Mouse (Mus musculus): ENCODE measurements around the gene Sec14l1. TPM values are rescaled to one million over a fixed set of nuclear protein-coding genes. Genes with fewer than 3 reads are reported as not detected.

Gene Sec14l1
- polyA plus RNA-seq, 1 experiment from 2014 or later = 51.0 TPM

- Histone ChIP-seq H3K4me2 (ENCODE audit: low read depth, low read length) (no peak overlapping the region), H3K27ac (ENCODE audit: low read length) (no peak overlapping the region), H3K9me3 (replicated peaks; ENCODE audit: control insufficient read depth, low read length) (peaks cover 15% of the 10 kb centered on the region), H3K4me1 (ENCODE audit: control insufficient read depth, insufficient read depth, low read length) (no peaks in the 10 kb centered on the region), H3K36me3 (ENCODE audit: control insufficient read depth, insufficient read depth) (no peaks in the 10 kb centered on the region), H3K9ac (ENCODE audit: low read length) (no peak overlapping the region), H3K27me3 (ENCODE audit: control insufficient read depth, insufficient read depth, low read length) (peaks cover 4% of the 10 kb centered on the region; the same call in 1 of the 2 replicates), H3K4me3 (ENCODE audit: low read length) (no peak overlapping the region)
- WGBS = 78% methylated on average over 3 of the region's 3 CpGs
- ATAC-seq (replicated peaks; ENCODE audit: extremely low read depth, insufficient read depth, low FRiP score) = no peak
These were observed 67.8 kb downstream of the Sec14l1 start for GRCm38 (mm10) chr11:117182808-117183207.

GRCm38 (mm10) chr11:117183299-117183698 lies 68.3 kb downstream of the Sec14l1 start:
- WGBS = 60% methylated on average over 2 of the region's 3 CpGs

GRCm38 (mm10) chr11:117183841-117184240 lies 68.9 kb downstream of the Sec14l1 start:
- no peak overlapping the region for H3K4me3 ChIP-seq (ENCODE audit: low read length)
- H3K9me3 ChIP-seq (replicated peaks; ENCODE audit: control insufficient read depth, low read length) = peaks cover 15% of the 10 kb centered on the region
- H3K4me2 ChIP-seq (ENCODE audit: low read depth, low read length) = no peak overlapping the region
- no peak for ATAC-seq (replicated peaks; ENCODE audit: extremely low read depth, insufficient read depth, low FRiP score)
- H3K36me3 ChIP-seq (ENCODE audit: control insufficient read depth, insufficient read depth) = no peaks in the 10 kb centered on the region
- H3K9ac ChIP-seq (ENCODE audit: low read length) = no peak overlapping the region
- no peak overlapping the region for H3K27ac ChIP-seq (ENCODE audit: low read length)
- H3K4me1 ChIP-seq (ENCODE audit: control insufficient read depth, insufficient read depth, low read length) = no peaks in the 10 kb centered on the region
- 84% methylated on average over 5 of the region's 5 CpGs for WGBS
- no peaks in the 10 kb centered on the region for H3K27me3 ChIP-seq (ENCODE audit: control insufficient read depth, insufficient read depth, low read length)

More at GRCm38 (mm10) chr11:117183299-117183698, 68.3 kb downstream of the Sec14l1 start:
- H3K4me2 ChIP-seq (ENCODE audit: low read depth, low read length) = no peak overlapping the region
- H3K4me3 ChIP-seq (ENCODE audit: low read length) = no peak overlapping the region
- no peak overlapping the region for H3K27ac ChIP-seq (ENCODE audit: low read length)
- no peaks in the 10 kb centered on the region for H3K4me1 ChIP-seq (ENCODE audit: control insufficient read depth, insufficient read depth, low read length)
- no peaks in the 10 kb centered on the region for H3K36me3 ChIP-seq (ENCODE audit: control insufficient read depth, insufficient read depth)
- no peak overlapping the region for H3K9ac ChIP-seq (ENCODE audit: low read length)
- peaks cover 15% of the 10 kb centered on the region for H3K9me3 ChIP-seq (replicated peaks; ENCODE audit: control insufficient read depth, low read length)
- ATAC-seq (replicated peaks; ENCODE audit: extremely low read depth, insufficient read depth, low FRiP score) = no peak
- peaks cover 2% of the 10 kb centered on the region; the same call in 1 of the 2 replicates for H3K27me3 ChIP-seq (ENCODE audit: control insufficient read depth, insufficient read depth, low read length)

- no peaks in the 10 kb centered on the region for H3K36me3 ChIP-seq (ENCODE audit: control insufficient read depth, insufficient read depth)
- no peaks in the 10 kb centered on the region for H3K4me1 ChIP-seq (ENCODE audit: control insufficient read depth, insufficient read depth, low read length)
- no peak overlapping the region for H3K27ac ChIP-seq (ENCODE audit: low read length)
- no peak overlapping the region for H3K4me3 ChIP-seq (ENCODE audit: low read length)
- no peak overlapping the region for H3K9ac ChIP-seq (ENCODE audit: low read length)
- no peak overlapping the region for H3K4me2 ChIP-seq (ENCODE audit: low read depth, low read length)
- WGBS = 62% methylated on average over 21 of the region's 21 CpGs
- no peaks in the 10 kb centered on the region for H3K27me3 ChIP-seq (ENCODE audit: control insufficient read depth, insufficient read depth, low read length)
- peaks cover 12% of the 10 kb centered on the region for H3K9me3 ChIP-seq (replicated peaks; ENCODE audit: control insufficient read depth, low read length)
- no peak for ATAC-seq (replicated peaks; ENCODE audit: extremely low read depth, insufficient read depth, low FRiP score)
These were observed 70.3 kb downstream of the Sec14l1 start for GRCm38 (mm10) chr11:117185076-117185933.

GRCm38 (mm10) chr11:117191524-117191923 lies 76.6 kb downstream of the Sec14l1 start:
- H3K4me3 ChIP-seq (ENCODE audit: low read length) = no peak overlapping the region
- ATAC-seq (replicated peaks; ENCODE audit: extremely low read depth, insufficient read depth, low FRiP score) = no peak
- H3K36me3 ChIP-seq (ENCODE audit: control insufficient read depth, insufficient read depth) = no peaks in the 10 kb centered on the region
- no peaks in the 10 kb centered on the region for H3K27me3 ChIP-seq (ENCODE audit: control insufficient read depth, insufficient read depth, low read length)
- 57% methylated on average over 5 of the region's 5 CpGs for WGBS
- H3K4me1 ChIP-seq (ENCODE audit: control insufficient read depth, insufficient read depth, low read length) = no peaks in the 10 kb centered on the region
- no peak overlapping the region for H3K4me2 ChIP-seq (ENCODE audit: low read depth, low read length)
- H3K9ac ChIP-seq (ENCODE audit: low read length) = no peak overlapping the region
- H3K27ac ChIP-seq (ENCODE audit: low read length) = no peak overlapping the region
- H3K9me3 ChIP-seq (replicated peaks; ENCODE audit: control insufficient read depth, low read length) = no peaks in the 10 kb centered on the region

GRCm38 (mm10) chr11:117194475-117194937 lies 79.5 kb downstream of the Sec14l1 start:
- Histone ChIP-seq H3K36me3 (ENCODE audit: control insufficient read depth, insufficient read depth) (no peaks in the 10 kb centered on the region), H3K27ac (ENCODE audit: low read length) (no peak overlapping the region), H3K9ac (ENCODE audit: low read length) (no peak overlapping the region), H3K4me3 (ENCODE audit: low read length) (no peak overlapping the region), H3K27me3 (ENCODE audit: control insufficient read depth, insufficient read depth, low read length) (peaks cover 7% of the 10 kb centered on the region), H3K4me1 (ENCODE audit: control insufficient read depth, insufficient read depth, low read length) (peaks cover 2% of the 10 kb centered on the region; the same call in 1 of the 2 replicates), H3K9me3 (replicated peaks; ENCODE audit: control insufficient read depth, low read length) (no peaks in the 10 kb centered on the region), H3K4me2 (ENCODE audit: low read depth, low read length) (no peak overlapping the region)
- WGBS = 57% methylated on average over 11 of the region's 11 CpGs
- no peak for ATAC-seq (replicated peaks; ENCODE audit: extremely low read depth, insufficient read depth, low FRiP score)

GRCm38 (mm10) chr11:117195616-117196015 lies 80.6 kb downstream of the Sec14l1 start:
- H3K36me3 ChIP-seq (ENCODE audit: control insufficient read depth, insufficient read depth) = no peaks in the 10 kb centered on the region
- no peak for ATAC-seq (replicated peaks; ENCODE audit: extremely low read depth, insufficient read depth, low FRiP score)
- H3K4me1 ChIP-seq (ENCODE audit: control insufficient read depth, insufficient read depth, low read length) = peaks cover 5% of the 10 kb centered on the region
- H3K27ac ChIP-seq (ENCODE audit: low read length) = no peak overlapping the region
- H3K9ac ChIP-seq (ENCODE audit: low read length) = no peak overlapping the region
- H3K27me3 ChIP-seq (ENCODE audit: control insufficient read depth, insufficient read depth, low read length) = peaks cover 10% of the 10 kb centered on the region
- no peak overlapping the region for H3K4me2 ChIP-seq (ENCODE audit: low read depth, low read length)
- no peak overlapping the region for H3K4me3 ChIP-seq (ENCODE audit: low read length)
- 86% methylated on average over 6 of the region's 6 CpGs for WGBS
- no peaks in the 10 kb centered on the region for H3K9me3 ChIP-seq (replicated peaks; ENCODE audit: control insufficient read depth, low read length)

- Histone ChIP-seq H3K36me3 (ENCODE audit: control insufficient read depth, insufficient read depth) (no peaks in the 10 kb centered on the region), H3K9ac (ENCODE audit: low read length) (no peak overlapping the region), H3K4me3 (ENCODE audit: low read length) (no peak overlapping the region), H3K4me2 (ENCODE audit: low read depth, low read length) (no peak overlapping the region), H3K27ac (ENCODE audit: low read length) (no peak overlapping the region), H3K4me1 (ENCODE audit: control insufficient read depth, insufficient read depth, low read length) (peaks cover 5% of the 10 kb centered on the region), H3K9me3 (replicated peaks; ENCODE audit: control insufficient read depth, low read length) (no peaks in the 10 kb centered on the region), H3K27me3 (ENCODE audit: control insufficient read depth, insufficient read depth, low read length) (peaks cover 10% of the 10 kb centered on the region)
- no peak for ATAC-seq (replicated peaks; ENCODE audit: extremely low read depth, insufficient read depth, low FRiP score)
- 79% methylated on average over 7 of the region's 7 CpGs for WGBS
These were observed 81.7 kb downstream of the Sec14l1 start for GRCm38 (mm10) chr11:117196681-117197080.

GRCm38 (mm10) chr11:117198122-117198521 lies 83.2 kb downstream of the Sec14l1 start:
- H3K9me3 ChIP-seq (replicated peaks; ENCODE audit: control insufficient read depth, low read length) = no peaks in the 10 kb centered on the region

More at GRCm38 (mm10) chr11:117198122-117198521, 83.2 kb downstream of the Sec14l1 start:
- H3K36me3 ChIP-seq (ENCODE audit: control insufficient read depth, insufficient read depth) = no peaks in the 10 kb centered on the region
- no peak for ATAC-seq (replicated peaks; ENCODE audit: extremely low read depth, insufficient read depth, low FRiP score)
- no peak overlapping the region for H3K4me3 ChIP-seq (ENCODE audit: low read length)
- no peak overlapping the region for H3K4me2 ChIP-seq (ENCODE audit: low read depth, low read length)
- WGBS = 81% methylated on average over 5 of the region's 5 CpGs
- H3K9ac ChIP-seq (ENCODE audit: low read length) = no peak overlapping the region
- H3K4me1 ChIP-seq (ENCODE audit: control insufficient read depth, insufficient read depth, low read length) = peaks cover 5% of the 10 kb centered on the region
- peaks cover 16% of the 10 kb centered on the region for H3K27me3 ChIP-seq (ENCODE audit: control insufficient read depth, insufficient read depth, low read length)
- no peak overlapping the region for H3K27ac ChIP-seq (ENCODE audit: low read length)
